Mouse (Mus musculus): Measurements from ENCODE around the gene Ikzf1. TPM values are rescaled to one million over a fixed set of nuclear protein-coding genes. Genes with fewer than 3 reads are reported as not detected.
A peak's percentile ranks its signal among the peaks of the same experiment; 100 is the strongest.

The Ikzf1 gene
- polyA plus RNA-seq, 1 experiment from 2014 or later: 0.39 TPM

GRCm38 (mm10) chr11:11798690-11799089 lies 113.9 kb downstream of the Ikzf1 start:
- 98% methylated on average over 1 of the region's 1 CpGs for WGBS
- H3K9ac ChIP-seq (ENCODE audit: low read length): no peak overlapping the region
- no peak for DNase-seq (ENCODE audit: low spot score)
- no peak overlapping the region for H3K4me2 ChIP-seq (replicated peaks; ENCODE audit: low read depth)
- H3K9me3 ChIP-seq (ENCODE audit: control insufficient read depth, low read length): no peaks in the 10 kb centered on the region
- H3K4me1 ChIP-seq (replicated peaks; ENCODE audit: control insufficient read depth, insufficient read depth): no peaks in the 10 kb centered on the region
- TF ChIP-seq EP300 (optimal IDR thresholded peaks at IDR 0.05): no peak
- TF ChIP-seq CTCF (IDR thresholded peaks at IDR 0.05; ENCODE audit: low read depth): no peak
- ATAC-seq (ENCODE audit: low FRiP score, low TSS enrichment): no peak
- H3K27me3 ChIP-seq (ENCODE audit: control insufficient read depth, insufficient read depth, low read length): no peaks in the 10 kb centered on the region
- H3K36me3 ChIP-seq (ENCODE audit: control insufficient read depth, insufficient read depth, low read length): peaks cover 5% of the 10 kb centered on the region
- H3K4me3 ChIP-seq (ENCODE audit: low read depth, low read length): no peak overlapping the region
- no peak overlapping the region for H3K27ac ChIP-seq (replicated peaks)

- ATAC-seq (ENCODE audit: low FRiP score, low TSS enrichment): no peak
- Histone ChIP-seq H3K9ac (ENCODE audit: low read length) (no peak overlapping the region), H3K9me3 (ENCODE audit: control insufficient read depth, low read length) (no peaks in the 10 kb centered on the region), H3K36me3 (ENCODE audit: control insufficient read depth, insufficient read depth, low read length) (peaks cover 5% of the 10 kb centered on the region), H3K27ac (replicated peaks) (no peak overlapping the region), H3K4me3 (ENCODE audit: low read depth, low read length) (no peak overlapping the region), H3K4me2 (replicated peaks; ENCODE audit: low read depth) (no peak overlapping the region), H3K27me3 (ENCODE audit: control insufficient read depth, insufficient read depth, low read length) (no peaks in the 10 kb centered on the region), H3K4me1 (replicated peaks; ENCODE audit: control insufficient read depth, insufficient read depth) (no peaks in the 10 kb centered on the region)
- no peak for TF ChIP-seq CTCF (IDR thresholded peaks at IDR 0.05; ENCODE audit: low read depth)
- no peak for TF ChIP-seq EP300 (optimal IDR thresholded peaks at IDR 0.05)
- no peak for DNase-seq (ENCODE audit: low spot score)
- 92% methylated on average over 3 of the region's 3 CpGs for WGBS
These were observed 115.5 kb downstream of the Ikzf1 start for GRCm38 (mm10) chr11:11800304-11800703.

GRCm38 (mm10) chr11:11801067-11801466 lies 116.3 kb downstream of the Ikzf1 start:
- ATAC-seq (ENCODE audit: low FRiP score, low TSS enrichment) (no peak), DNase-seq (ENCODE audit: low spot score) (no peak)
- Histone ChIP-seq H3K4me3 (ENCODE audit: low read depth, low read length) (no peak overlapping the region), H3K4me1 (replicated peaks; ENCODE audit: control insufficient read depth, insufficient read depth) (no peaks in the 10 kb centered on the region), H3K4me2 (replicated peaks; ENCODE audit: low read depth) (no peak overlapping the region), H3K27ac (replicated peaks) (no peak overlapping the region), H3K9ac (ENCODE audit: low read length) (no peak overlapping the region), H3K36me3 (ENCODE audit: control insufficient read depth, insufficient read depth, low read length) (peaks cover 5% of the 10 kb centered on the region), H3K27me3 (ENCODE audit: control insufficient read depth, insufficient read depth, low read length) (no peaks in the 10 kb centered on the region), H3K9me3 (ENCODE audit: control insufficient read depth, low read length) (no peaks in the 10 kb centered on the region)
- WGBS: 89% methylated on average over 9 of the region's 9 CpGs
- TF ChIP-seq EP300 (optimal IDR thresholded peaks at IDR 0.05) (no peak), CTCF (IDR thresholded peaks at IDR 0.05; ENCODE audit: low read depth) (no peak)

- 80% methylated on average over 5 of the region's 5 CpGs for WGBS
- DNase-seq (ENCODE audit: low spot score) (no peak), ATAC-seq (ENCODE audit: low FRiP score, low TSS enrichment) (no peak)
These were observed 119.6 kb downstream of the Ikzf1 start for GRCm38 (mm10) chr11:11804421-11804820.

GRCm38 (mm10) chr11:11805951-11806350 lies 121.1 kb downstream of the Ikzf1 start:
- no peak for ATAC-seq (ENCODE audit: low FRiP score, low TSS enrichment)
- no peaks in the 10 kb centered on the region for H3K4me1 ChIP-seq (replicated peaks; ENCODE audit: control insufficient read depth, insufficient read depth)
- DNase-seq (ENCODE audit: low spot score): no peak
- H3K36me3 ChIP-seq (ENCODE audit: control insufficient read depth, insufficient read depth, low read length): peaks cover 5% of the 10 kb centered on the region
- TF ChIP-seq EP300 (optimal IDR thresholded peaks at IDR 0.05) (no peak), CTCF (IDR thresholded peaks at IDR 0.05; ENCODE audit: low read depth) (no peak)
- 80% methylated on average over 4 of the region's 4 CpGs for WGBS
- no peaks in the 10 kb centered on the region for H3K27me3 ChIP-seq (ENCODE audit: control insufficient read depth, insufficient read depth, low read length)
- no peak overlapping the region for H3K27ac ChIP-seq (replicated peaks)
- no peak overlapping the region for H3K4me2 ChIP-seq (replicated peaks; ENCODE audit: low read depth)
- no peak overlapping the region for H3K4me3 ChIP-seq (ENCODE audit: low read depth, low read length)
- no peak overlapping the region for H3K9ac ChIP-seq (ENCODE audit: low read length)
- H3K9me3 ChIP-seq (ENCODE audit: control insufficient read depth, low read length): no peaks in the 10 kb centered on the region

More at GRCm38 (mm10) chr11:11804421-11804820, 119.6 kb downstream of the Ikzf1 start:
- peaks cover 5% of the 10 kb centered on the region for H3K36me3 ChIP-seq (ENCODE audit: control insufficient read depth, insufficient read depth, low read length)
- no peaks in the 10 kb centered on the region for H3K9me3 ChIP-seq (ENCODE audit: control insufficient read depth, low read length)
- H3K4me2 ChIP-seq (replicated peaks; ENCODE audit: low read depth): no peak overlapping the region
- H3K4me1 ChIP-seq (replicated peaks; ENCODE audit: control insufficient read depth, insufficient read depth): no peaks in the 10 kb centered on the region
- no peak overlapping the region for H3K27ac ChIP-seq (replicated peaks)
- H3K27me3 ChIP-seq (ENCODE audit: control insufficient read depth, insufficient read depth, low read length): no peaks in the 10 kb centered on the region
- no peak overlapping the region for H3K4me3 ChIP-seq (ENCODE audit: low read depth, low read length)
- no peak for TF ChIP-seq EP300 (optimal IDR thresholded peaks at IDR 0.05)
- TF ChIP-seq CTCF (IDR thresholded peaks at IDR 0.05; ENCODE audit: low read depth): no peak
- no peak overlapping the region for H3K9ac ChIP-seq (ENCODE audit: low read length)

GRCm38 (mm10) chr11:11808035-11808819 lies 123.4 kb downstream of the Ikzf1 start:
- no peaks in the 10 kb centered on the region; the same call in 1 of the 2 replicates for H3K36me3 ChIP-seq (ENCODE audit: control insufficient read depth, insufficient read depth, low read length)
- H3K4me2 ChIP-seq (replicated peaks; ENCODE audit: low read depth): peak overlapping the region; percentile 95
- peak overlapping the region; percentile 71 for H3K9ac ChIP-seq (ENCODE audit: low read length)
- ATAC-seq (ENCODE audit: low FRiP score, low TSS enrichment): no peak
- H3K4me1 ChIP-seq (replicated peaks; ENCODE audit: control insufficient read depth, insufficient read depth): no peaks in the 10 kb centered on the region
- TF ChIP-seq EP300 (optimal IDR thresholded peaks at IDR 0.05) (no peak), CTCF (IDR thresholded peaks at IDR 0.05; ENCODE audit: low read depth) (no peak)
- no peaks in the 10 kb centered on the region for H3K9me3 ChIP-seq (ENCODE audit: control insufficient read depth, low read length)
- peak overlapping the region; percentile 73 for H3K4me3 ChIP-seq (ENCODE audit: low read depth, low read length)
- WGBS: 7% methylated on average over 25 of the region's 25 CpGs
- no peaks in the 10 kb centered on the region for H3K27me3 ChIP-seq (ENCODE audit: control insufficient read depth, insufficient read depth, low read length)
- no peak for DNase-seq (ENCODE audit: low spot score)
- H3K27ac ChIP-seq (replicated peaks): peak overlapping the region; percentile 71; the same call in 1 of the 2 replicates
